Mouse (Mus musculus) MN1 (cell line): ENCODE measurements around the gene Uhrf1bp1.

Experiments
- DNase-seq: peaks from one replicate; pipeline ENCODE4 v3.0.0-alpha.2; 2016; ENCODE audit warnings: low spot score

Gene Uhrf1bp1

GRCm38 (mm10) chr17:27947155-27947554 is 90.9 kb downstream of the Uhrf1bp1 start:
- no peak for DNase-seq
